Mouse (Mus musculus) heart, embryonic 15.5 days (tissue): ENCODE data around the gene Naa35. TPM values are rescaled to one million over a fixed set of nuclear protein-coding genes. Genes with fewer than 3 reads are reported as not detected.

Experiments
- ATAC-seq: fragments of 200-750 bp; cut with Nextera tagmentation; replicated peaks from 2 replicates; pipeline ENCODE4 v1.8.0; 2017; ENCODE audit warnings: low read depth, moderate TSS enrichment; ENCODE audit not compliant: insufficient number of reproducible peaks, insufficient read depth, low FRiP score
- H3K27ac ChIP-seq: fragments of 300-500 bp; sonication (generic); 2 replicates; pipeline ENCODE4 v1.5.1; 2015; ENCODE audit warnings: mild to moderate bottlenecking, inconsistent platforms
- H3K27me3 ChIP-seq: fragments of 300-500 bp; sonication (generic); 2 replicates; pipeline ENCODE4 v1.6.1; 2015; ENCODE audit warnings: inconsistent platforms
- H3K36me3 ChIP-seq: fragments of 300-500 bp; sonication (generic); 2 replicates; pipeline ENCODE4 v1.6.1; 2015; ENCODE audit warnings: mild to moderate bottlenecking, inconsistent platforms
- H3K4me1 ChIP-seq: fragments of 300-500 bp; sonication (generic); replicated peaks from 2 replicates; pipeline ENCODE4 v1.6.1; 2015; ENCODE audit warnings: inconsistent platforms
- H3K4me2 ChIP-seq: fragments of 300-500 bp; sonication (generic); 2 replicates; pipeline ENCODE4 v1.6.1; 2015; ENCODE audit warnings: inconsistent platforms, mild to moderate bottlenecking, moderate library complexity
- H3K4me3 ChIP-seq: fragments of 300-500 bp; sonication (generic); 2 replicates; pipeline ENCODE4 v1.5.1; 2015; ENCODE audit warnings: mild to moderate bottlenecking, inconsistent platforms
- H3K9ac ChIP-seq: fragments of 300-500 bp; sonication (generic); 2 replicates; pipeline ENCODE4 v1.6.1; 2015; ENCODE audit warnings: mild to moderate bottlenecking, inconsistent platforms
- H3K9me3 ChIP-seq: fragments of 300-500 bp; sonication (generic); replicated peaks from 2 replicates; pipeline ENCODE4 v1.6.1; 2016; ENCODE audit warnings: inconsistent platforms
- WGBS: fragments of 180-500 bp; shearing (Covaris S2); methylation state at CpG from one replicate; pipeline ENCODE4 v1.1.7; 2015; ENCODE audit warnings: mixed read lengths; 5-methylcytosine and 5-hydroxymethylcytosine counted together
- polyA plus RNA-seq: library from polyadenylated mRNA; unstranded; fragments of >200 nt; fragmentation: Nextera tagmentation; extraction: Ambion mirVana; gene quantifications from 2 replicates; pipeline ENCODE4 v1.2.1, GENCODE M21; 2015

Naa35 gene
- polyA plus RNA-seq, 1 experiment from 2014 or later: 85.3 TPM

DNA sequence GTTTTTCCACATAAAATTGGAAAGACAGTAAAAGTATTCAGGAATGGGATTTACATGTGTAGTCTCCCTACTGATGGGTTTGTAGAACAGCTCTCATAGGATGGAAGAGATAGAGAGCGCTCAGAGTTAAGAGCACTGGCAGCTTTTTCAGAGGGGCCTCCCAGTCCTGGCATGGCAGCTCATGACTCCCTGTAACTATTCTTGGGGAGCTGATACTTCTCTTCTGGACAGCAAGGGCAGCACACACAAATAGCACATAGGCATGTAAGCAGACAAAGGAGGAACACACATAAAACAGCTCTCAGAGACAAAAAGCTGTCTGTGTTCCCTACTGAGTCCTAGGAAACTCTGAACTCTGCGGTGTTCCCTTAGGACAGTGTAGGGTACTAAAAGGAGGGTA lies 25.4 kb downstream of the Naa35 start:
- Histone ChIP-seq H3K9me3 (no peaks in the 10 kb centered on the region), H3K4me3 (no peak overlapping the region), H3K4me2 (no peak overlapping the region), H3K27ac (peak overlapping the region; percentile 92), H3K27me3 (no peaks in the 10 kb centered on the region), H3K9ac (0 out of 2 replicates have a peak overlapping the region, but pooled peaks have one; percentile 0), H3K4me1 (peaks cover 11% of the 10 kb centered on the region), H3K36me3 (peaks cover 64% of the 10 kb centered on the region)
- WGBS: 61% methylated on average over 2 of the region's 2 CpGs
- ATAC-seq: peak; percentile 74; the same call in 1 of the 2 replicates

DNA sequence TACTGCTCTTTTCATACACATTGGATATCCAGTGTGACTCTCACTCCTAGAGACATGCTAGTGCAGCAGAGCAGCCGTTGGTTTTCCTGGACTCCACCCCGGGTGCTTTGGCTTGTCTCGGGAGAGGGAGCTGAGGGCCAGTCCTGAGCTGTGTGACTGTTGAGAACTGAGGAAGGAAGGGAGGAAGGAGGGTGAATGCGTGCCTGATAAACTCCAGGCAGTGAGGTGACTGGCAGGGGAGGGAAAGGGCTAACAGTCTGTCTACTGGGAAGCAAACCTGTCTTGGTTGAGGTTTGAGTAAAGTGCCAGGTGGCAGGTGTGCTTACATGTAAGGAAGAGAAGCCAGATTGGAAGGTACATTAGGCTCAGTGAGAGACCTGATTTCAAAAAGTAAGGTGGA lies 28.8 kb downstream of the Naa35 start:
- no peak overlapping the region for H3K4me2 ChIP-seq
- no peaks in the 10 kb centered on the region for H3K27me3 ChIP-seq
- peaks cover 47% of the 10 kb centered on the region for H3K36me3 ChIP-seq
- H3K4me1 ChIP-seq: peaks cover 11% of the 10 kb centered on the region
- H3K9me3 ChIP-seq: no peaks in the 10 kb centered on the region
- H3K9ac ChIP-seq: no peak overlapping the region
- 56% methylated on average over 4 of the region's 4 CpGs for WGBS
- no peak overlapping the region for H3K27ac ChIP-seq
- no peak for ATAC-seq
- no peak overlapping the region for H3K4me3 ChIP-seq

DNA sequence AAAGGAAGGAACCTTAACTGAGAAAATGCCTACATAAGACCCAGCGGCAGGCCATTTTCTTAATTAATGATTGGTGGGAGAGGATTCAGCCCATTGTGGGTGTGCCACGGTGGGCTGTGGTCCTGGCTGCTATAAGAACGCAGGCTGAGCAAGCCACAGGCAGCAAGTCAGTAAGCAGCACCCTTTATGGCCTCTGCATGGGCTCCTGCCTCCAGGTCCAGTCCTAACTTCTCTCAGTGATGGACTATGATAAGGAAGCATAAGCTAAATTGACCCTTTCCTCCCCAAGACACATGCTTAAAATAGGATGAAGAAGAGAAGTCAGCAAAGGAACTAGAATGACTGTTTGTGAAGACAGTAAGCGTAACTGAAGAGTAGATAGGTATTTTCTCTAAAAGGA lies 30.1 kb downstream of the Naa35 start:
- no peak overlapping the region for H3K27ac ChIP-seq
- H3K4me1 ChIP-seq: peaks cover 7% of the 10 kb centered on the region
- H3K4me3 ChIP-seq: no peak overlapping the region
- 90% methylated on average over 4 of the region's 4 CpGs for WGBS
- H3K4me2 ChIP-seq: no peak overlapping the region
- peaks cover 44% of the 10 kb centered on the region for H3K36me3 ChIP-seq
- no peaks in the 10 kb centered on the region for H3K27me3 ChIP-seq
- ATAC-seq: no peak
- no peaks in the 10 kb centered on the region for H3K9me3 ChIP-seq
- H3K9ac ChIP-seq: no peak overlapping the region

DNA sequence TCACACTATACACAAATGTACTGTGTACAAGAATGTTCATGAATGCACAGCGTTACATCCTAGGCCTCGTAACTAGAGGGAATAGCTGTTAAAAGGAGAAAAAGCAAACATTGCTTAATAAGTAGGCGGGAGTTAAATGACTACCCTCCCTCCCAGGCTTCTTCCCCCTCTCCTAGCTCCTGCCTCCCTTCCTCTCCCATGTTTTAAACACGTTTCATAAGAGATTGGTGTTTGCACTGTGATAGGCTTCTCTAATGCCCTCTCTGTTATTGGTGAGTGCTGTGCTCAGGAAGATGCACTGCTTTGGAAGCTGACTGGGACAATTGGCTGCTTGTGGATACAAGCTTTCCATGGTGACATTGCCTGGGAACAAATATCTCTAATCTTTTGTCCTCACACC lies 30.5 kb downstream of the Naa35 start:
- H3K9me3 ChIP-seq: no peaks in the 10 kb centered on the region
- H3K27ac ChIP-seq: no peak overlapping the region
- no peaks in the 10 kb centered on the region for H3K27me3 ChIP-seq
- peaks cover 3% of the 10 kb centered on the region for H3K4me1 ChIP-seq
- 90% methylated on average over 4 of the region's 4 CpGs for WGBS
- H3K4me3 ChIP-seq: no peak overlapping the region
- no peak for ATAC-seq
- H3K9ac ChIP-seq: no peak overlapping the region
- H3K36me3 ChIP-seq: peaks cover 44% of the 10 kb centered on the region
- no peak overlapping the region for H3K4me2 ChIP-seq

DNA sequence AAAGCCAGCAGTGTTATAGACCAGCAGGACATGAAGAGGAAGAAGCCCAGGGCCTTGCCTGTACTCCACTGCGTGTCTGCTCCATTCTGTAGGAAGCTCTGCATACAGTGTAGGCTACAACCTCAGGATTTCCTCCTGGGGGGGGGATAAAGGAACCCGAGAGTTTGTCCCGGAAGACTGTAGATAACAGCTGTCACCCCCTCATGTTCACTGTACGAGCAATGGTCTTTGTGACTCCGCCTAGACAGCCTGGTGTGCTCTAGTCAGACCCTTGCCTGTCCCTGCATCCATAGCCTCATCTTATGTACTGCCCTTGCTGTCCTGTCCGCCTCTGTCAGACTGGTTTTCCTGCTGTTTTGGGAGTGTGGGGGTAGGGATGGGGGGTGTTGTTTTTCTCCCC lies 33.4 kb downstream of the Naa35 start:
- no peaks in the 10 kb centered on the region for H3K4me1 ChIP-seq
- no peak overlapping the region for H3K4me3 ChIP-seq
- peaks cover 52% of the 10 kb centered on the region for H3K36me3 ChIP-seq
- no peak overlapping the region for H3K9ac ChIP-seq
- ATAC-seq: 0 out of 2 replicates have a peak, but pooled peaks have one; percentile 43
- H3K9me3 ChIP-seq: no peaks in the 10 kb centered on the region
- H3K27me3 ChIP-seq: no peaks in the 10 kb centered on the region
- no peak overlapping the region for H3K27ac ChIP-seq
- WGBS: 62% methylated on average over 6 of the region's 6 CpGs
- H3K4me2 ChIP-seq: no peak overlapping the region

DNA sequence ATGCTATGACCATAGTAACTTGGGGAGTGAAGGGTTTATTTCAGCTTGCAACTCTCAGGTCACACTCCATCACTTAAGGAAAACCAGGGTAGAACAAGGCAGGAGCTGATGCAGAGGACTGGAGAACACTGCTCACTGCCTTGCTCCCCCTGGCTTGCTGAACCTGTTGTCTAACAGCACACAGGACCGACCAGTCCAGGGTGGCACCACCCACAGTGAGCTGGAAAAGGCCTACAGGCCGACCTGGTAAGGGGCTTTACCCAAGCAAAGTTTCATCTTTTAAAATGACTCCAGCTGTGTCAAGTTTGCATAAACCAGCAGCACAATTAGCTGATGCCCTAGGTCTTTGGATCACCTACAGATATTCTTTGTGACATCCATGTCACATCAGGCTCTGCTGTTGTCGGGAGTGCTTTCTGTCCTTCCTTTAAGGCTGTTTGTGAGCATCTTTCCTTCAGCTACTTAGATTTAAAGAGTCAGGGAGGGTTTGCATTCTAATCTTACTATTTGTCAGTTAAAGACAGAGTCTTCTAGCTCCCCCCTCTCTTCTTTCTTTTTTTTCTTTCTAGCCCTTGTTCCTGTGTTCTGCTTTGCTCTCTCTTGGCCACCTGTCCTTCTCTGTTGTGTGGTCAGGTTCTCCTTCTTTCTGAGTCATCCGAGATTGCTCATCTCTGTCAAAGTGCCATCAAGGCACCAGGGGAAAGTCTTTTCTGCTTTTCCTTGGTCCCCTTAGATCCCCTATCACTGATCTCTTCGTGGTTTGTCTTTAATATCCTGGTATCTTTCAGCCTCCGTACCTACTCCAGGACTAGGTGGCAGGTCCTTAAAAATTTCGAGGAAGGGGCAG lies 36.8 kb downstream of the Naa35 start:
- H3K9me3 ChIP-seq: no peaks in the 10 kb centered on the region
- no peak overlapping the region for H3K27ac ChIP-seq
- H3K4me2 ChIP-seq: no peak overlapping the region
- H3K27me3 ChIP-seq: no peaks in the 10 kb centered on the region
- no peak overlapping the region for H3K4me3 ChIP-seq
- H3K4me1 ChIP-seq: peaks cover 13% of the 10 kb centered on the region
- 76% methylated on average over 7 of the region's 7 CpGs for WGBS
- H3K36me3 ChIP-seq: peaks cover 41% of the 10 kb centered on the region
- H3K9ac ChIP-seq: no peak overlapping the region
- ATAC-seq: no peak

DNA sequence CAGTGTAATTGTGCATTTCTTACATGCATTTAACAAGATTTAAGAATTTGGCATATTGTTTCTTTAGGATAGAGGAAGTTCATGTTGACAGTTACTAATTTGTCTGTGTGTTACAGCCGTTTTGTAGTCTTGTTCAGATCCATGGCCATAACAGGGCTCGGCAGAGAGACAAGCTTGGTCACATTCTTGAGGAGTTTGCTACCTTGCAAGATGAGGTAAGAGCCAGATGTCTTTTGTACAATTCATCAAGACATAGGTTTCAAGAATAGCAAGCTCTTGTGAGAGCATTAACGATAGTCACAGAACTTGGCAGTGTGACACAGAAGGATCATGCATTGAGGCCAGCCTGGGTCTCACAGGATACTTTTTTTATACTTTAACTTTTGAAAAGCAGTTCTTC lies 39.3 kb downstream of the Naa35 start:
- Histone ChIP-seq H3K4me2 (no peak overlapping the region), H3K27ac (peak overlapping the region; percentile 69), H3K9me3 (no peaks in the 10 kb centered on the region), H3K36me3 (peaks cover 46% of the 10 kb centered on the region), H3K27me3 (no peaks in the 10 kb centered on the region), H3K4me3 (no peak overlapping the region), H3K9ac (no peak overlapping the region), H3K4me1 (peaks cover 13% of the 10 kb centered on the region)
- 21% methylated on average over 3 of the region's 3 CpGs for WGBS
- no peak; the same call in 1 of the 2 replicates for ATAC-seq

DNA sequence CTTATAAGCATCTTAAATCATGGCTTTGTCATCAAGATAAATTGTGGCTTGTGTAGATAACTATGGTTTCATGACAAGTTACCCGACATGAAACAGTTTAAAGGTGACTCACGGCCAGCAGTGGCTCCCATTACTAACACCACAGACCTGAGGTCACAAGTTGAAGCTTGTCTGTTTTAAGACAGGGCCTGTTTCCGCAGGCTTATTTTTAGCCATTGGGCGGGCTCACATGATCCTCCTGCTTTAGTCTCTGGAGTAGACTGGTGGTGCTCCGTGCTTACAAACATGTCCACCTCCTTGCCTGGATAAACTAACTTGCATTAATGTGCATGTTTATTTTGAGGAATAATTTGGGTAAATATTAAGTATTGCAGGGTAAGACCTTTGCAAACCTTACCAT lies 39.8 kb downstream of the Naa35 start:
- WGBS: 32% methylated on average over 5 of the region's 5 CpGs
- peak overlapping the region; percentile 69 for H3K27ac ChIP-seq
- peaks cover 51% of the 10 kb centered on the region for H3K36me3 ChIP-seq

DNA sequence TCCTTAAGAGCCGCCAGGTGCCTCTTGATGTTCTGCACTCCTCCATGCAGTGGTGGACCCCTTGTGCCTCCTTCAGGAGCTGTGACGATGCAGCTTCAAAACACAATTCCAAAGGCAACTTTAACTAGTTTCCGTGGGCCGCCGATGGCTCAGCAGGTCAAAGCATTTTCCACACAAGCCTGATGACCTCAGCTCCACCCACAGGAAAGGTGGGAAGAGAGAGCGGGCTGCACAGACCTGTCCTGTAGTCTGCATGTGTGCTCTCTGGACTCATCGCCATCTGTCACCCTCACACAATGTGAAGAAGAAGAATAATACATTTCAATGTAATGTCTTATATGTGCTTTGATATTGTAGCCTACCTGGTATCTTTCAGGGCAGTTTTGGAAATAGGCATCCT lies 41.7 kb downstream of the Naa35 start:
- H3K4me2 ChIP-seq: no peak overlapping the region
- no peaks in the 10 kb centered on the region for H3K27me3 ChIP-seq
- no peak overlapping the region for H3K9ac ChIP-seq
- no peaks in the 10 kb centered on the region for H3K9me3 ChIP-seq
- no peak overlapping the region for H3K27ac ChIP-seq
- ATAC-seq: no peak
- peaks cover 13% of the 10 kb centered on the region for H3K4me1 ChIP-seq
- peaks cover 56% of the 10 kb centered on the region for H3K36me3 ChIP-seq
- 69% methylated on average over 7 of the region's 7 CpGs for WGBS
- H3K4me3 ChIP-seq: no peak overlapping the region

More for the DNA sequence above, 39.8 kb downstream of the Naa35 start:
- Histone ChIP-seq H3K4me3 (no peak overlapping the region), H3K4me1 (peaks cover 13% of the 10 kb centered on the region), H3K9ac (no peak overlapping the region), H3K9me3 (no peaks in the 10 kb centered on the region), H3K4me2 (peak overlapping the region; percentile 28), H3K27me3 (no peaks in the 10 kb centered on the region)
- peak; percentile 90 for ATAC-seq

DNA sequence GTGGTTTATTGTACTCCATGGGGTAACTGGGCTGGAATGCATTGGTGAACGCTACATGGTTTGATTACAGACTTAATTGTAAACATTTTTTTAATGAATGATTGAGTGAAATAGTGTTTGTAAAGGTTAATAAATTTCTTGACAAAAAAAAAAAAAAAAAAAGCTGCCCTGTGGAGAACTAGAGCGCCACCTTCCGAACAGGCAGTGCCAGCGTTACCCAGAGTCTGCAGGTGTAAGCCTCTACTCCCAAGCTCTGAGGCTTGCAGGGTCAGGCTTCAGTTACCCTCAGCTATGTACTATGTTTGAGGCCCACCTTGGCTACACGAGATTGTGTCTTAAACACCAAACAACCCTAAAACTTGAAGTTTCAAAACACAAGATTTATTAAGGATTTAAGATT lies 49.6 kb downstream of the Naa35 start:
- Histone ChIP-seq H3K36me3 (peaks cover 84% of the 10 kb centered on the region), H3K4me3 (no peak overlapping the region), H3K4me1 (peaks cover 8% of the 10 kb centered on the region), H3K4me2 (no peak overlapping the region), H3K27ac (no peak overlapping the region), H3K9me3 (no peaks in the 10 kb centered on the region), H3K27me3 (no peaks in the 10 kb centered on the region), H3K9ac (no peak overlapping the region)
- 74% methylated on average over 5 of the region's 5 CpGs for WGBS
- ATAC-seq: no peak

DNA sequence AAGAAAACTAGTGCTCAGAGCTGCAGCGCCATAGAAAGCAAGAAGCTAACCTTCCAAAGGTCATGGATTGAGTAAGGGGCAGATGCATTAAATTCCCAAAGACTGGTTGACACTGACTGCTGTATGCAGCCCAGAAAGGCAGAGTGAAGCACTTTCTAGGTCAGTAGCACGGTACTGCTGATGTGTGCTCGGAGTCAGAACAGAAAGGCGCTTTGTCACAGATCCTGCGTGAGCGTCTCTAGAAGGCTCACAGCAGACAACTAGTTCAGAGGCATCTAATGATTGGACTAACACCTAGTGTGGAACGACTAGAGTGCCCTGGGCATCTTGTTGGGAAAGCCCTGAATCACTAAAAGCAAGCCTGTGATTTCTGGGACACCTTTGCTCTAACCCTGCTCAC lies 52.7 kb downstream of the Naa35 start:
- H3K4me3 ChIP-seq: no peak overlapping the region
- H3K9me3 ChIP-seq: no peaks in the 10 kb centered on the region
- H3K9ac ChIP-seq: no peak overlapping the region
- no peaks in the 10 kb centered on the region for H3K27me3 ChIP-seq
- H3K4me1 ChIP-seq: peaks cover 15% of the 10 kb centered on the region
- no peak for ATAC-seq
- 90% methylated on average over 7 of the region's 7 CpGs for WGBS
- no peak overlapping the region for H3K27ac ChIP-seq
- peaks cover 54% of the 10 kb centered on the region for H3K36me3 ChIP-seq
- no peak overlapping the region for H3K4me2 ChIP-seq
